Mouse (Mus musculus) forebrain, embryonic 15.5 days (tissue): ENCODE results near the gene Ooep. TPM values are rescaled to one million over a fixed set of nuclear protein-coding genes. Genes with fewer than 3 reads are reported as not detected.
"Not testable (repeated sequence)": the region's sequence is repeated elsewhere in the genome, so short reads cannot be mapped to it uniquely, and the experiment has no call there.

ENCODE experiments used
- ATAC-seq: fragments of 200-750 bp; cut with Nextera tagmentation; replicated peaks from 2 replicates; pipeline ENCODE4 v1.8.0; 2017; ENCODE audit warnings: mild to moderate bottlenecking, moderate TSS enrichment, moderate library complexity
- H3K27ac ChIP-seq: fragments of 300-500 bp; sonication (generic); replicated peaks from 2 replicates; pipeline ENCODE4 v1.5.1; 2015; ENCODE audit warnings: mild to moderate bottlenecking, inconsistent platforms
- H3K27me3 ChIP-seq: fragments of 300-500 bp; sonication (generic); 2 replicates; pipeline ENCODE4 v1.6.1; 2015; ENCODE audit warnings: inconsistent platforms
- H3K36me3 ChIP-seq: fragments of 300-500 bp; sonication (generic); 2 replicates; pipeline ENCODE4 v1.6.1; 2015; ENCODE audit warnings: mild to moderate bottlenecking, inconsistent platforms
- H3K4me1 ChIP-seq: fragments of 300-500 bp; sonication (generic); 2 replicates; pipeline ENCODE4 v1.6.1; 2015; ENCODE audit warnings: inconsistent platforms
- H3K4me2 ChIP-seq: fragments of 300-500 bp; sonication (generic); replicated peaks from 2 replicates; pipeline ENCODE4 v1.6.1; 2015; ENCODE audit warnings: mild to moderate bottlenecking, inconsistent platforms
- H3K4me3 ChIP-seq: fragments of 300-500 bp; sonication (generic); 2 replicates; pipeline ENCODE4 v1.5.1; 2015; ENCODE audit warnings: mild to moderate bottlenecking, inconsistent platforms
- H3K9ac ChIP-seq: fragments of 300-500 bp; sonication (generic); replicated peaks from 2 replicates; pipeline ENCODE4 v1.6.1; 2015; ENCODE audit warnings: mild to moderate bottlenecking, inconsistent platforms
- H3K9me3 ChIP-seq: fragments of 300-500 bp; sonication (generic); 2 replicates; pipeline ENCODE4 v1.6.1; 2016; ENCODE audit warnings: inconsistent platforms
- WGBS: fragments of 180-500 bp; shearing (Covaris S2); methylation state at CpG from one replicate; pipeline ENCODE4 v1.1.7; 2015; ENCODE audit warnings: mixed read lengths; 5-methylcytosine and 5-hydroxymethylcytosine counted together
- polyA plus RNA-seq: library from polyadenylated mRNA; unstranded; fragments of >200 nt; fragmentation: Nextera tagmentation; extraction: Ambion mirVana; gene quantifications from 2 replicates; pipeline ENCODE4 v1.2.1, GENCODE M21; 2015

The Ooep gene
- polyA plus RNA-seq, 1 experiment from 2014 or later, result 5.1 TPM

DNA sequence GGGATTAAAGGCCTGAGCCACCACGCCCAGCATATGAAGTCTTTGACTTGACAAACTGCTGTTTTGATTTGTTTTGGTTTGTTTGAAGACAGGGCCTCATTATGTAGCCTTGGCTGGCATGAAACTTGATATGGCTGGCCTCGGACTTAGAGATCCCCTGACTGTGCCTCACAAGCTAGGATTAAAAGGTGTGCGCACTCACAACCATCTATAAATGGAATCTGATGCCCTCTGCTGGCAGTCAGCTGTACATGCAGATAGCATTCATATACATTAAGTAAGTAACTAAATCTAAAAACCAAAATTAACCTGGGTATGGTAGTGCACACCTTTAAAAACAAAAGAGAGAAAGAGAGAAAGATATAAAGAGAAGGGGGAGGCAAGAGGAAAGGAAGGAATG, 7.4 kb upstream of the Ooep start:
- Histone ChIP-seq H3K4me1 (no peaks in the 10 kb centered on the region), H3K27me3 (no peaks in the 10 kb centered on the region), H3K4me3 (no peak overlapping the region), H3K9ac (no peak overlapping the region), H3K27ac (no peak overlapping the region), H3K4me2 (no peak overlapping the region), H3K36me3 (no peaks in the 10 kb centered on the region), H3K9me3 (no peaks in the 10 kb centered on the region)
- 43% methylated on average over 3 of the region's 3 CpGs for WGBS
- no peak for ATAC-seq

DNA sequence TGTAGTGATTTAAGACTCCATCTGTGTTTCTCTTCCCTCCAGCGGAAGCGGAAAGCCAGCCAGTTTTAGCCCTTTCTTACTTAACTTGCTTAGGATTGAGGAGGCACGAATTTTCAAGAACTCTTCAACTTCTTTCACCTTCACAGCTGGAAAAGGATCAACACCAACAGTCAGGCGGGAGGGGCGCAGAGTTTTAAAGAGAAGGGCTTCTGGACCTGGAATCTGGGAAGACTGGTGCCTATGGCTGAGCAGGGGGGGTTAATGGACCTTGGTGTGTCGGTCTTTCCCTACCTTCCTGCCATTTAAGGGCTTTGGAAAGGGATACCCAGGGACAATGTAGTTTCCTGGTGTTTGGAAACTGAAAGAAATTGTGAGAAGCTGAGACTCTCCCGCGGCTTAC, 979 bp downstream of the Ooep start:
- no peak for ATAC-seq
- H3K27ac ChIP-seq, result no peak overlapping the region
- H3K4me2 ChIP-seq, result peak overlapping the region; percentile 70
- H3K27me3 ChIP-seq, result no peaks in the 10 kb centered on the region
- 23% methylated on average over 8 of the region's 8 CpGs for WGBS
- no peaks in the 10 kb centered on the region for H3K36me3 ChIP-seq
- H3K9ac ChIP-seq, result 0 out of 2 replicates have a peak overlapping the region, but pooled peaks have one; percentile 44
- no peaks in the 10 kb centered on the region for H3K9me3 ChIP-seq
- peaks cover 13% of the 10 kb centered on the region for H3K4me1 ChIP-seq
- H3K4me3 ChIP-seq, result peak overlapping the region; percentile 37

DNA sequence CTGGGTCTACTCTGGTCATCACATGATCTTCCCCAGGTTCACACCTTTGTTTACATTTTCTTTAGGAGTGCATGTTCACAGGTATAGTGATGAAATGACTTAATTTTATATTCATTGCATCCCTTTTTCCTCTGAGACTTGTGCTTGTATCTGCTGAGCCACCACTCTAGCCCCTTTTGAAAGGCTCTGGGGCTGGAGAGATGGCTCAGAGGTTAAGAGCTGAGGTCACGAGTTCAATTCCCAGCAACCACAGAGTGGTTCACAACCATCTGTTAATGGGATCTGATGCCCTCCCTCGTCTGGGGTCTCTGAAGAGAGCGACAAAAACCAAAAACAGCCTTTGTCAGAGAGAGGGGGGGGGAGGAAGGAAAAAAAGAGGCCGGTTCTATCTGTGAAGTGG, 3.0 kb downstream of the Ooep start:
- peaks cover 13% of the 10 kb centered on the region for H3K4me1 ChIP-seq
- no peaks in the 10 kb centered on the region for H3K36me3 ChIP-seq
- H3K4me2 ChIP-seq, result no peak overlapping the region
- no peak overlapping the region for H3K27ac ChIP-seq
- H3K27me3 ChIP-seq, result no peaks in the 10 kb centered on the region
- no peak for ATAC-seq
- no peak overlapping the region for H3K9ac ChIP-seq
- H3K4me3 ChIP-seq, result no peak overlapping the region
- H3K9me3 ChIP-seq, result no peaks in the 10 kb centered on the region
- WGBS, result 85% methylated on average over 4 of the region's 4 CpGs

DNA sequence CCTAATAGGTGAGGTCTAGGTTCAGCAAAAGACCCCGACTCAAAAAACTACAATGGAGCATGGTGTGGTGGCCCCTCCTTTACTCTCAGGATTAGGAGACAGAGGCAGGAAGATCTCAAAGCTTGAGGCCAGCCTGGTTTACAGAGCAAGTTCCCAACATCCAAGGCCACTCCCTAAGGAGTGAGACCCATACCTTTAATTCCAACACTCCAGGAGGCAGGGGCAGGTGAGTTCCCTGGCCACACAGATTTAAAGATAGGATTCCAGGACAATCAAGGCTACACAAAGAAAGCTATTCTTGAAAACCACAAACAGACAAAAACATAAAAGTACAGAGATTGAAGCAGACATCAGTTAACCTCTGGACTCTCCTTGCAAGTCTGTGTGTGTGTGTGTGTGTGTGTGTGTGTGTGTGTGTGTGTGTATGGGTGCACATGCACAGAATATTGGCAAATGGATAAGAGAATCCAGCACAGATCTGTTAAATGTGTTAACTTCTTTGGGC, 3.6 kb downstream of the Ooep start:
- H3K27me3 ChIP-seq, result no peaks in the 10 kb centered on the region
- H3K4me2 ChIP-seq, result no peak overlapping the region
- H3K9ac ChIP-seq, result no peak overlapping the region
- no peak for ATAC-seq
- H3K9me3 ChIP-seq, result no peaks in the 10 kb centered on the region
- H3K4me1 ChIP-seq, result peaks cover 13% of the 10 kb centered on the region
- no peaks in the 10 kb centered on the region for H3K36me3 ChIP-seq
- H3K27ac ChIP-seq, result no peak overlapping the region
- WGBS, result 71% methylated on average over 1 of the region's 1 CpGs
- H3K4me3 ChIP-seq, result no peak overlapping the region

DNA sequence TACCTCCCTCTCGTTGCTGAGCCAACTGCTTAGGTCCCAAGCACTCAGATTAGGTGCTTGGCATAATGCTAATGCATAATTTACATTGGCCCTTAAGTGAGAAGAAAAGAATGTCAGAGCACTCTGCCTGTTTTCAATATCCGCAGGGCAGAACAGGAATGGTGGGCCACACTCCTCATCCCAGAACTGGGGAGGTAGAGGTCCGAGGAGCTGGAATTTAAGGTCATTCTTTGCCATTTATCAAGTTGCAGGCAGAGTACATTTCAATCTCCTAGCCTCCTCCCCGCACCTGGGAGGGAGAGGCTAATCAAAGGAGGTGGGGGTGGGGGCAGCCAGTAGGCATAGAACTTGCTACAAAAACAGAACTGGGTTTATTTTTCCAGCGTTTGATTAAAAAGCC, 4.1 kb downstream of the Ooep start:
- H3K27ac ChIP-seq, result no peak overlapping the region
- 71% methylated on average over 5 of the region's 5 CpGs for WGBS
- H3K4me2 ChIP-seq, result no peak overlapping the region
- H3K36me3 ChIP-seq, result no peaks in the 10 kb centered on the region
- H3K9ac ChIP-seq, result no peak overlapping the region
- peaks cover 13% of the 10 kb centered on the region for H3K4me1 ChIP-seq
- ATAC-seq, result no peak
- H3K4me3 ChIP-seq, result no peak overlapping the region
- H3K27me3 ChIP-seq, result no peaks in the 10 kb centered on the region
- no peaks in the 10 kb centered on the region for H3K9me3 ChIP-seq

DNA sequence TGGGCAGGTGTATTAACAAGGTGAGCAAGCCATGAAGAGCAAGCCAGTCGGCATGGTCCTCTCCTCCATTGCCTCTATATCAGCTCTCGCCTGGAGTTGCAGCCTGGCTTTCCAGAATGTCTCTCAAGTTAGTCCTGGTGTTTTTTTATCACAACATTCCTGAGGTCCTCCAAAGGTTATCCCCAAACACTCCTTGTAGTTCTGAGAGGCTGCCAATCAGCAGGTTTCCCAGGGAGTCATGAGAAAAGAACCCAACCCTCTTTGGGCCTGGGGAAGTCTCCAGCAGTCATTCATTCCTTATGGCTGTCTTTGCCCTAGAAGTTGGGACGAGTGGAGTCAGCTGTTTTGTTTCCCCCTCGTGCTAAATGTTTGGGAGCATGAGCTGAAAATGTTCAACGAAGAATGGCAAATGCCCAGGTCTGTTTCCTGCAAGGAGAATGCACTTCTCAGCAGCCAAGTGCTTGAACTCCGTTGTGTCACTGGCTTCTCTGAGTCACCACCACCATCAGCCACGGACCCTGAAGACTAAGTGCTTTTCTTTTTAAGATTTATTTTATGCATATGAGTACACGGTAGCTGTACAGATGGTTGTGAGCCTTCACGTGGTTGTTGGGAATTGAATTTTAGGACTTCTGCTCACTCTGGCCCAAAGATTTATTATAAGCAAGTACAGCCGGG, 5.6 kb downstream of the Ooep start:
- H3K27ac ChIP-seq, result no peak overlapping the region
- no peak overlapping the region for H3K4me2 ChIP-seq
- H3K36me3 ChIP-seq, result no peaks in the 10 kb centered on the region
- no peak overlapping the region for H3K9ac ChIP-seq
- no peaks in the 10 kb centered on the region for H3K27me3 ChIP-seq
- H3K4me1 ChIP-seq, result peaks cover 5% of the 10 kb centered on the region
- H3K4me3 ChIP-seq, result no peak overlapping the region
- ATAC-seq, result no peak
- no peaks in the 10 kb centered on the region for H3K9me3 ChIP-seq
- 85% methylated on average over 10 of the region's 10 CpGs for WGBS

DNA sequence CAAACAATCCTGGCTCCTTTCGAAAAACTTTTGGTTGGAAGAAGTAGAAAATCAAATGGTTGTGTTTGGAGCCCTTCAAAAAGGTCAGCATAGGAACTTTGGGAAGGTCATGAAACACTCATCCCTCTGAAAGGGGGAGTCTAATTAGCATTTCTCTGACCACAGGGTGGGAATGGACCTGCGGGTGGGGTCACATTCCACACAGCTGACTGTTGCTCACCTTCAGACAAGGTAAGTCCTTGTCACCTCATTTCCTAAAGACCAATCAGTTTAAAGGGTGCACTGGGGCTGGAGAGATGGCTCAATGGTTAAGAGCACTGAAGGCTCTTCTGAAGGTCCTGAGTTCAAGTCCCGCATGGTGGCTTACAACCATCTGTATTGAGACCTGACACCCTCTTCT, 7.1 kb downstream of the Ooep start:
- no peak overlapping the region for H3K27ac ChIP-seq
- no peaks in the 10 kb centered on the region for H3K36me3 ChIP-seq
- H3K4me2 ChIP-seq, result no peak overlapping the region
- H3K4me3 ChIP-seq, result no peak overlapping the region
- no peak for ATAC-seq
- no peaks in the 10 kb centered on the region for H3K9me3 ChIP-seq
- no peaks in the 10 kb centered on the region for H3K4me1 ChIP-seq
- H3K27me3 ChIP-seq, result no peaks in the 10 kb centered on the region
- H3K9ac ChIP-seq, result no peak overlapping the region
- WGBS, result 92% methylated on average over 3 of the region's 3 CpGs

DNA sequence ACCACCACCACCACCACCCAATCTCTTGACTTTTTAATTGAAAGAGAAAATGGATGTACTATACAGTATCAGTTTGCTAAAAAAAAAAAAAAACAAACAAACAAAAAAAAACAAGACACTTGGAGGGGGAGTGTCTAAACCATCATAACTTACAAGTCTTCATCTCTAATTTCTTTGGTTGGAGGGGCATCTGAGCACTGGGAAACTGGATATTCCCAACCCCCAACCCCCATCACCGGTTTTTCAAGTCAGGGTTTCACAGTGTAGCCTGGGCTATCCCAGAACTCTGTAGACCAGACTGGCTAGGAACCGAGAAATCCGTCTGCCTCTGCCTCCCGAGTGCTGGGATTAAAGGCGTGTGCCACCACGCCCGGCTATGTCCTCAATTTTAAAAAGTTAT, 8.7 kb downstream of the Ooep start:
- Histone ChIP-seq H3K9me3 (no peaks in the 10 kb centered on the region), H3K4me3 (no peak overlapping the region), H3K27me3 (no peaks in the 10 kb centered on the region), H3K4me2 (no peak overlapping the region), H3K27ac (no peak overlapping the region), H3K36me3 (no peaks in the 10 kb centered on the region), H3K9ac (no peak overlapping the region), H3K4me1 (no peaks in the 10 kb centered on the region)
- 91% methylated on average over 7 of the region's 7 CpGs for WGBS
- ATAC-seq, result no peak

DNA sequence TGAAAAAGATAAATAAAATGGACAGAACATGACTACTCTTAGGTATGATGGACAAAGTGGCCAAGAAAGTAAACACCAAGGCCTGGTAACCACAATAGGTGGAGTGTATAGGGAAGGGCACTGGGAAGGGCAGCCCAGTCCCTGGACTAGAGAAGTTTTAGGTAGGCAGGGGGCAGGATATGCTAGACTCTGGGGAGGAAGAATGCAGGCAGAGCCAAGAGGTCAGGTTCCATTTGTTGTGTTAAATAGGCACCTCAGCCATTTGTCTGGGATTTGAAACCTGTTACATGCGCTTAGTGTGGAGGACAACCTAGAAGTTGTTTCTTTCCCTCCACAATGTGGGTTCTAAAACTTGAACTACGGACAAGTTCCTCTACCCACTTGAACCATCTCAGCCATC, 9.2 kb downstream of the Ooep start:
- Histone ChIP-seq H3K4me2 (no peak overlapping the region), H3K4me1 (no peaks in the 10 kb centered on the region), H3K36me3 (no peaks in the 10 kb centered on the region), H3K27ac (no peak overlapping the region), H3K9me3 (no peaks in the 10 kb centered on the region), H3K27me3 (no peaks in the 10 kb centered on the region), H3K9ac (no peak overlapping the region), H3K4me3 (no peak overlapping the region)
- WGBS, result 92% methylated on average over 2 of the region's 2 CpGs
- ATAC-seq, result no peak

DNA sequence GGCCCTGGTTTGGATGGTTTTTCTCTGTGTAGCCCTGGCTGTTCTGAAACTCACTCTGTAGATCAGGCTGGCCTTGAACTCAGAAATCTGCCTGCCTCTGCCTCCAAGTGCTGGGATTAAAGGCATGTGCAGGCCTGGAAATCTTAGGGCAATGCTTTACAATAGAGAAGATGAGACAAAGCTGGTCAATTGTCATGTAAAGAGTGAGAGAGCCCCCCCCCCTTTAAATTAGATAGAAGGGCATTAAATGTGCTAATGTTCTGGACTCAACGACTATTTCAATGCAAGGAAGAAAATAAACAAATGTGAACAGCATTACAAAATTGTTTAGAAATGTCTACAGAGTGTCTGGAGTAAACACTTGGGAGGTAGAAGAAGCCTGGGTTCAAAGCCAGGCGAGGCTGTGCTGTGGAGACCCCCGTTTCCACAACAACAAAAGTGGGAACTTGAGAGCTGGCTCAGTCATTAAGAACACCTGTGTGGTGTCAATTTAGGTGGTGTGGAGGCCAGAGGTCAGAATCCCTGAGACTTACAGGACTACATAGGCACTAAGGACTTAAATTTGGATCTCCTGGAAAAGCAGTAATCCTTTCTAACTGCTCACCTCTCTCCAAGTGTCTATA, 9.7 kb downstream of the Ooep start:
- Histone ChIP-seq H3K9ac (no peak overlapping the region), H3K9me3 (no peaks in the 10 kb centered on the region), H3K4me1 (no peaks in the 10 kb centered on the region), H3K27ac (no peak overlapping the region), H3K27me3 (no peaks in the 10 kb centered on the region), H3K36me3 (no peaks in the 10 kb centered on the region), H3K4me3 (no peak overlapping the region), H3K4me2 (no peak overlapping the region)
- 81% methylated on average over 3 of the region's 3 CpGs for WGBS
- no peak for ATAC-seq

DNA sequence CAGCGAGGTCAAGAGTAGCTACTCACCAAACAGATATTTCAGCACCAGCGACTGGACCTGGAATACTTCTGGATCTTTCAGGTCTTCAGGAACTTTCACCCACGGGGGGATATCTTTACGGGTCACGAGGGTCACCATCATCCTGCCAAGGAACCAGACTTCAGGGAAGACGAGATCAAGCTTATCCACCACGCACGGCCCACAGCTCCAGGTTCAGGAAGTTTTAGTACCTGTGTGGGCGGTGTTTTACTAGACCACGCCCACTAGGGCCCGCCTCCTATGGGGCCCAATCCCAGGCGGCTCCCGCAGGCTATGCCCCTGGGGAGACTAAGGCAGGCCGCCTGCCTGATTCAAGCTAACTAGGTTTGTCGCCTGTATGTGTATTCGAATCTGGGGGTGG, 10.6 kb downstream of the Ooep start, which contains the start of gene Dppa5a:
Gene Dppa5a, minus strand, starts transcription at position 219 of the 400 bp plus-strand sequence.
- 93% methylated on average over 16 of the region's 16 CpGs for WGBS
- H3K9me3 ChIP-seq, H3K36me3 ChIP-seq, H3K4me1 ChIP-seq, H3K27me3 ChIP-seq, ATAC-seq, H3K27ac ChIP-seq, H3K9ac ChIP-seq, H3K4me2 ChIP-seq, H3K4me3 ChIP-seq: not testable (repeated sequence)

DNA sequence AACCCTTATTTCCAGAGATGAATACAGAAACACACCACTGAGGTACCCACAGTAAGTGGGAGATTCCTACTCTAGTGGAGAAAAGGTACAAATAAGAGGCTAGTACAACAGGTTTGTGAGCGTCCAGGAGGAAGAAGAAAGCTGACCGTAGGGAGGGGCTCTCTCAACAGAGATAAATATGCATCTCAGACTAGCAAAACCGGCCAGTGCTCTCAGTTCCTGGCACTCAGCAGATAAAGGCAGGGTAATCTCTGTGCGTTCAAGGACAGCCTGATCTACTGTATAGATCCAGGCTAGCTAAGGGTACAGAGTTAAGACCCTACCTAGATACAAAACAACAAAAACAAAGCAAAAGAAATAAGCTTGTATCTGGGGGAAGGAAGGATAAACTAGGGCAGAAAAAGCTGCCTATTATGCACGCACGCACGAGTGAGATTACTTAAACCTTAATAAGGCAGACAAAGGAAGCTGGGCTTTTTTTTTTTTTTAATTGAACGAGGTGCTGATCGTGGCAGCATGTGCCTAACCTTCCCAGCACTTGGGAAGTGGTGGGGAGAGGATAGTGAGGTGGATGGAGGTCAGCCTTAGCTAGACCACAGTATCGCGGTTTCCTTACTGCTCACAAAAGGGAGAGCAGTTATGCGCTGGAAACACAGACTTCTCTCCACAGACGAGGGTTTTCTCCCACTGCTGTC, 12.5 kb downstream of the Ooep start:
- H3K36me3 ChIP-seq, result no peaks in the 10 kb centered on the region
- no peaks in the 10 kb centered on the region for H3K9me3 ChIP-seq
- no peak overlapping the region for H3K4me3 ChIP-seq
- no peak overlapping the region for H3K27ac ChIP-seq
- no peaks in the 10 kb centered on the region for H3K4me1 ChIP-seq
- no peak overlapping the region for H3K9ac ChIP-seq
- H3K4me2 ChIP-seq, result no peak overlapping the region
- WGBS, result 38% methylated on average over 13 of the region's 13 CpGs
- H3K27me3 ChIP-seq, result no peaks in the 10 kb centered on the region
- no peak for ATAC-seq
